Mouse (Mus musculus): ENCODE data around the gene Camta1. TPM values are rescaled to one million over a fixed set of nuclear protein-coding genes. Genes with fewer than 3 reads are reported as not detected.
A peak's percentile ranks its signal among the peaks of the same experiment; 100 is the strongest.

The Camta1 gene
- total RNA-seq, 1 experiment from 2014 or later: 37.3 TPM

GRCm38 (mm10) chr4:151107131-151108001, 754.3 kb downstream of the Camta1 start:
- DNase-seq: peak; percentile 15

DNA sequence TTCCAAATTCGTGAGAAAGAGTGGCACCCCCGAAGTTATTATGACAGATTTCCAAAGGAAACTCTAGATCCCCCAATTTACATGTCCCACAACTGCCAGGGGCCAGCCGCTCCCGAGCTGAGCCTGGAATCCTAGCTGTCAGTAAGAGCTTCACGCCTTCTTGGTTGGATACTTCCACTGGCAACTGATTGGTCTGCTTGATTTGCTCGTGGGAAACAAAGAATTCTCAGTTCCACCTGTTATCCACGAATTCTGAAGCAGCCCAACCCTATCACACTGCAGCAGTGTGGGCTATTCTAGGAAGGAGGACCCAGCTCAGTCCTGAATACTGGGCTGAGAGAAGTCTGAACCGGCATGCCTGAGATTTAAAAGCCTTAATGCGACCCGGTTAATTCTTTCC, 755.2 kb downstream of the Camta1 start:
- DNase-seq: no peak

- no peak for DNase-seq
Observed at GRCm38 (mm10) chr4:151105886-151106285, 755.8 kb downstream of the Camta1 start.

GRCm38 (mm10) chr4:151104147-151104546, 757.5 kb downstream of the Camta1 start:
- DNase-seq: no peak

DNA sequence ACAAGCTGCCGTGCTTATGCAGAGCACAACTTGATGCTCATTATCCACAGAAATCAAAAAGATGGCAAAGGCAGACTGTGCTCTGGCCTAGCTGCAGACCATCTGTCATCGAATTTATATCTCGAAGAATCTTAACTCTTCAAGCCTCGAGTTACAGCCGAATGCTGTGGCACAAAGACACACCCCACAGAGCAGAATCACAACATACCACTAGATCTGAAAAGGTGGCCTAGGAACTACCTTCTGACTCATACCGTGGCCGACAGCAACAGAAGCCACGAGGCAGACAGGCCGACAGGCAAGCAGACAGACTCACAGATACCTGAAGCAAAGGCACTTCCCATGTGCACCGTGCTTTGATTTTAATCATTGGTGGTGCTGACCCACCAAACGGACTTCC, 758.0 kb downstream of the Camta1 start:
- no peak for DNase-seq

- DNase-seq: no peak
Observed at GRCm38 (mm10) chr4:151097104-151097438, 764.6 kb downstream of the Camta1 start.

DNA sequence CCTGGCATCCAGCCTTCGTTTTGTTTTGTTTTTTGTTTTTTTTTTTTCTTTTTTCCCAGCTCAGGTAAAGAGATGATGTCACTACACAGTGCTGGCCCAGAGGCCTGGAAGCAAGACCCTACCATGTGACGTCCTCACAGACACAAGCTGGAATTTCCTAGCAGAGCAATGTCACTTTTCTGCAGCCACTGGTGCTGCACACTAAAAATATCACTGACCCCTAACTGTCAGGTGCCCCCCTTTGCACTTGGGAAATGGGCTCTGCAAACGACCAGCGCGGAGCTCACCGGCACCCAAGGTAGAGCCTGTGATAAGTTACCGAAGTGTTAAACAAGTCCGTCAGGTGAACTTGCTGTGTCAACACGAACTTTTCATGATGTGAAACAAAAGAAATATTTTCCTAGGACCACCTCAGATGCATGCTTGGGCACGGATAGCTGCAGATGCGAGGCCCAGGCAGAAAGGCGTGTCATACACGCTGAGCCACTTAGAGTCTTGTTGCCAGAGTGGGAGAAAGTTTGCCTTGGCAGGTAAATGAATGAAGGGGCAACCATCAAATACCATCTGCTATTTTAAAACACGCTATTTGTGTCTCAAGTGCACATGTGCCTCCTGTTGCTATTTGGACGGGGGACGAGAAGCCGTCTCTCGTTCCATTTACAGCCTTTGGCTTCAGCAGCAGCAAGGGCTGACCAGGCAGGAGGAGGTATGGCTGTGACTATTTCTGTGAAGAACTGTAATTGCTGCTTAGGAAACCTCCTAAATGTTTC, 765.2 kb downstream of the Camta1 start:
- no peak for DNase-seq

DNA sequence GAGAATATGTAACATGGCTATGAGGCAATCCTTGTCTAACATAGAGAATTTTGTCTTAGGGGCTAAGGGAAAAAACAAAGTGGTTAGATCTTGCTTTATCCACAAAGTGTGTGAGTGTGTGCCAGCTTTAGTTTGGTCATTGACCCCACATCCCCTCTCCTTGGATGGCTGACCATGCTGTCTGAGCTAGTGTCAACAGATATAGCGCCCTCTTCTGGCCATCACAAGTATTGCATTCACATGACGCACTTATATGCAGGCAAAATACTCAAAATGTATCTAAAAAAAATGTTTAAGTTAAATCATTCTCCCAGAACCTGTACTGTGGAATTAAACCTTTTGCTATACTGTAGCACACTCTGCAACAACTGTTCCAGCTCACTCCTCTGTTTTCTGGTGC, 766.5 kb downstream of the Camta1 start:
- no peak for DNase-seq

GRCm38 (mm10) chr4:151089270-151089669, 772.4 kb downstream of the Camta1 start, which contains the start of gene Gm13090:
TSS of gene Gm13090 (plus strand) at chr4:151089570.
- no peak for DNase-seq

DNA sequence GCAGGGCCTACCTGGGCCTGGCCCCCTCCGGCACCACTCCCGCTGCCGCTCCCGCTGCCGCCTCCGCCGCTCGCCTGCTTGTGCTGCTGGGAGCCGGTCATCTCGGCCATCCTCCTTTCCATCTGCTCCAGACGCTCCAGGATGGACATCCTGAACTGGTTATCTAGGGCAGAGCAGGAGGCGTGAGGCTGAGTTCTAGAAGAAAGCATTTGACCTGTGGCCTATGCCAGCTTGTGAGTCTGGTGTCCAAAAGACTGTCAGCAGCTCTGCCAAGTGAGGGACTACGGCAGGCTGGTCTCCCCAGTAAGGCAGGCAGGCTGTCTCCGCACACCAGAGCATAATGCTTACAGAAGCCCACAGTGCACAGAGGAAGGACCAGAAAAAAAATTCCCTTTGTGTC, 772.9 kb downstream of the Camta1 start:
- DNase-seq: no peak

GRCm38 (mm10) chr4:151087358-151087757, 774.3 kb downstream of the Camta1 start:
- no peak for DNase-seq

DNA sequence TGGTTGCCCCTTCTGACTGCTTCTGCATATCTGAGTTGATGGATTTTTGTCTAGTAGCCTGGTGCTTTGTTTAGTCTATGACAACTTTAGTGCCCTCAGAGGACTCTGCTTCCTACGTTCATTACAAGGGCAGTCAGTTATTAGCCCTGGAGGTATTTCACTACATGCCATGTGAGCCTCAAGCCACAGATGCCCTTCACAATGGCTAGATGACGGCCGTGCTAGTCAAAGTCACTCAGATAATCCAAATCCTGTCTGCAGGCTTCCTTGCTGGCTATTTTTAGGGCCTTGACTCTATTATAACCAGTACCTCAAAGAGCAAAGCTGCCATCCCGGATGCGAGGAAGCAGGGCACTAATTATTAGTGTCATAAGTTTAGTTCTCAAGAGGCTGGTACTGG, 778.6 kb downstream of the Camta1 start:
- no peak for DNase-seq

- DNase-seq: no peak
Observed at GRCm38 (mm10) chr4:151081977-151082376, 779.7 kb downstream of the Camta1 start.

GRCm38 (mm10) chr4:151081355-151081754, 780.3 kb downstream of the Camta1 start:
- DNase-seq: no peak

- no peak for DNase-seq
Observed at GRCm38 (mm10) chr4:151074817-151075216, 786.9 kb downstream of the Camta1 start.

DNA sequence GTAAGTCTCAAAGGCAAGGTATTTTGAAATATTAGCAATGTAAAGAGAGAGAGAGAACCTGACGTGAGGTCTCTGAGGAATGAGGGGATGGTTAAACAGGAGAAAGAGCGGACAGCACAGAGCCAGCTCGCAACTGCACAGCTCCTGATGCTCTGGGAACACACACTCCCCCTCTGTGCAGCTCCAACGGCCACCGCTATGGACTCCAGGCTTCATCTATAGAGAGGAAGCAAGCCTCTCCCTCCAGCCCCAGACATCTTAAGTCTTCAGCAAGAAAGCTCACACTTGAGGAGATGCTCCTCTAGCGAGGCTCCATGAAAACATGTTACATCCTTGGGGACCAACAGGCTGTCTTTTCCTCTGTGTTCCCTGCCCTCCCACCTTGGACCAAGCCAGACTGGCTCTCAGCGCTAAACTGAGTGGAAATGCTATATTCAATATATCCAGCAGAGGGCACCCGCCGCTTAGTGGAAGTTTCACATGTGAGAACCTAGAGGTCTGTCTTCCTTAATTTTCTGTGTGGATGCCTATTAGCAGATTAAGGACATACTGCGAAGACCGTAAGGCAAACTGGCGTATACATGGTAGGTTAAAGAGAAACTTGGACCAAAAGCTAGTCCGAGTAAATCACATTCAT, 788.5 kb downstream of the Camta1 start:
- peak; percentile 72 for DNase-seq

GRCm38 (mm10) chr4:151070962-151071361, 790.7 kb downstream of the Camta1 start:
- DNase-seq: no peak

DNA sequence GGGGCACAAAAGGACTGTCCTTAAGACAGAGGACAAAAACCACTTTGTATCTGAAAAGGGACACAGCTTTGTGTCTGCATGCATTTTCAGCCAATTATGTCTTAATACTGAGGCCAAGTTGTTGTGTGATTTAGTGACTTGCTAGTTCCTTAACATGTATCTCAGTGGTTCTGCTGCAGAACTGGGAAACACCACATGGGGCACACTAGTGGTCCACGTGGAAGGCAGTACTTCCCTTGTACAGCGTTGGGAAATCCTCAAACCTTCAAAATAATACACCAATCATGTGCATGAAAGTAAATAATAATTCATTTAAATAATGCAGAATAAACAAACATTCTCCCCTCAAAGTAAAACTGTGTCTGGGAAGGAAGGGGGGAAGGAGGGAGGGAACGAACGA, 792.9 kb downstream of the Camta1 start:
- no peak for DNase-seq

GRCm38 (mm10) chr4:151059566-151059965, 802.1 kb downstream of the Camta1 start:
- no peak for DNase-seq

GRCm38 (mm10) chr4:151058634-151059033, 803.0 kb downstream of the Camta1 start:
- DNase-seq: no peak

- DNase-seq: peak; percentile 99
Observed at GRCm38 (mm10) chr4:151057347-151058321, 804.0 kb downstream of the Camta1 start, which contains the start of gene Vamp3. TSS of gene Vamp3 (minus strand) at chr4:151057963.

GRCm38 (mm10) chr4:151051162-151051561, 810.5 kb downstream of the Camta1 start:
- no peak for DNase-seq
